Mouse (Mus musculus) neural tube, embryonic 13.5 days (tissue): ENCODE data around the gene Smim20. TPM values are rescaled to one million over a fixed set of nuclear protein-coding genes. Genes with fewer than 3 reads are reported as not detected.
A peak's percentile ranks its signal among the peaks of the same experiment; 100 is the strongest.

Source experiments
- ATAC-seq: fragments of 200-750 bp; cut with Nextera tagmentation; 2 replicates; pipeline ENCODE4 v1.8.0; 2017; ENCODE audit warnings: low read depth, mild to moderate bottlenecking, moderate TSS enrichment, moderate library complexity
- H3K27ac ChIP-seq: fragments of 300-500 bp; sonication (generic); replicated peaks from 2 replicates; pipeline ENCODE4 v1.5.1; 2015; ENCODE audit warnings: moderate library complexity, mild to moderate bottlenecking, inconsistent platforms
- H3K27me3 ChIP-seq: fragments of 300-500 bp; sonication (generic); 2 replicates; pipeline ENCODE4 v1.6.1; 2015; ENCODE audit warnings: mild to moderate bottlenecking, inconsistent platforms
- H3K36me3 ChIP-seq: fragments of 300-500 bp; sonication (generic); 2 replicates; pipeline ENCODE4 v1.6.1; 2015; ENCODE audit warnings: mild to moderate bottlenecking, inconsistent platforms
- H3K4me1 ChIP-seq: fragments of 300-500 bp; sonication (generic); replicated peaks from 2 replicates; pipeline ENCODE4 v1.6.1; 2015; ENCODE audit warnings: inconsistent platforms
- H3K4me2 ChIP-seq: fragments of 300-500 bp; sonication (generic); 2 replicates; pipeline ENCODE4 v1.6.1; 2015; ENCODE audit warnings: inconsistent platforms, mild to moderate bottlenecking, moderate library complexity
- H3K4me3 ChIP-seq: fragments of 300-500 bp; sonication (generic); 2 replicates; pipeline ENCODE4 v1.5.1; 2015; ENCODE audit warnings: mild to moderate bottlenecking, inconsistent platforms
- H3K9ac ChIP-seq: fragments of 300-500 bp; sonication (generic); 2 replicates; pipeline ENCODE4 v1.6.1; 2015; ENCODE audit warnings: moderate library complexity, mild to moderate bottlenecking, inconsistent platforms
- H3K9me3 ChIP-seq: fragments of 300-500 bp; sonication (generic); 2 replicates; pipeline ENCODE4 v1.6.1; 2016; ENCODE audit warnings: inconsistent platforms
- WGBS: fragments of 180-500 bp; shearing (Covaris S2); methylation state at CpG from one replicate; pipeline ENCODE4 v1.1.7; 2015; 5-methylcytosine and 5-hydroxymethylcytosine counted together
- polyA plus RNA-seq: library from polyadenylated mRNA; unstranded; fragments of >200 nt; fragmentation: Nextera tagmentation; extraction: Ambion mirVana; gene quantifications from 2 replicates; pipeline ENCODE4 v1.2.1, GENCODE M21; 2015

Gene Smim20
- polyA plus RNA-seq, 1 experiment from 2014 or later: 85.5 TPM

DNA sequence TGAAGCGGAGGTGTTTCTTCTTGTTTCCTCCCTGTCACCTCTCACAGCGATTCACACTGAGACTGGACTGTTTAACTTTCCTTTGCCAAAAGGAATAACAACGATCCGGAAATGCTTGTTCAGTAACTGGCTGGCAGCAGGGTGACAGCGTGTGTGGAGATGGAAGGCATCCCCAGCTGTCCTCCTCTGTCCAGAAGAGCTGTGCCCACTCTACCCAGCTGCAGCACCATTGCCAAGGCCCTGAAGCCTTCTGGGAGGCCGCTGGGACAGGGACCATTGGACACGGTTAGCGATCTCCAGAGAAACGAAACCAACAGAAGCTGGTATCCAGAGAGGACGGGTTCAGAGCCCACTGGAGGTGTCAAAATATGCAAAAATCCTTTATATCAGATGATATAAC lies 22.9 kb upstream of the Smim20 start:
- no peaks in the 10 kb centered on the region for H3K36me3 ChIP-seq
- H3K27ac ChIP-seq: no peak overlapping the region
- WGBS: 78% methylated on average over 10 of the region's 10 CpGs
- H3K4me1 ChIP-seq: peaks cover 28% of the 10 kb centered on the region
- H3K9me3 ChIP-seq: no peaks in the 10 kb centered on the region
- H3K9ac ChIP-seq: no peak overlapping the region
- no peaks in the 10 kb centered on the region for H3K27me3 ChIP-seq
- H3K4me3 ChIP-seq: no peak overlapping the region
- ATAC-seq: no peak
- no peak overlapping the region for H3K4me2 ChIP-seq

DNA sequence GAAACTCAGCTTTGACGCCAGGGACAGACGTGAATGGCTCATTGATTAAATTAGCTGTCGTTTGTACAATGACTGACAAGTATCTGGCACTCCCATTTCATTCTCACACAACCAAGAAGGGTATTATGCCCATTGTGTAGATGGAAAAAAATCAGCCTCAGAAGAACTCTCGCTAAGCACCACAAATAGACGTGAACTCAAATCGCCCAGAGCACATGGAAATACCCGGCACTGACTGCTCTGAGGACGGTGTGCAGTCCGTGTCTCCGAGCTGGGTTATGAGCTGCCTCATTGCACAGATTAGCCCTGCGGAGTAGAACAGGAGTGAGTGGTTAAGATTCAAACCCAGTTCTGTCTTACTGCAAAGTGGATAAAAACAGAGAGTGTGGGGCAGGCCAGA lies 18.4 kb upstream of the Smim20 start:
- Histone ChIP-seq H3K36me3 (no peaks in the 10 kb centered on the region), H3K4me2 (no peak overlapping the region), H3K27ac (no peak overlapping the region), H3K27me3 (no peaks in the 10 kb centered on the region), H3K9ac (no peak overlapping the region), H3K9me3 (no peaks in the 10 kb centered on the region), H3K4me1 (0 out of 2 replicates have a peak, but pooled peaks cover 5% of the 10 kb centered on the region), H3K4me3 (no peak overlapping the region)
- WGBS: 26% methylated on average over 11 of the region's 11 CpGs
- ATAC-seq: 0 out of 2 replicates have a peak, but pooled peaks have one; percentile 15

DNA sequence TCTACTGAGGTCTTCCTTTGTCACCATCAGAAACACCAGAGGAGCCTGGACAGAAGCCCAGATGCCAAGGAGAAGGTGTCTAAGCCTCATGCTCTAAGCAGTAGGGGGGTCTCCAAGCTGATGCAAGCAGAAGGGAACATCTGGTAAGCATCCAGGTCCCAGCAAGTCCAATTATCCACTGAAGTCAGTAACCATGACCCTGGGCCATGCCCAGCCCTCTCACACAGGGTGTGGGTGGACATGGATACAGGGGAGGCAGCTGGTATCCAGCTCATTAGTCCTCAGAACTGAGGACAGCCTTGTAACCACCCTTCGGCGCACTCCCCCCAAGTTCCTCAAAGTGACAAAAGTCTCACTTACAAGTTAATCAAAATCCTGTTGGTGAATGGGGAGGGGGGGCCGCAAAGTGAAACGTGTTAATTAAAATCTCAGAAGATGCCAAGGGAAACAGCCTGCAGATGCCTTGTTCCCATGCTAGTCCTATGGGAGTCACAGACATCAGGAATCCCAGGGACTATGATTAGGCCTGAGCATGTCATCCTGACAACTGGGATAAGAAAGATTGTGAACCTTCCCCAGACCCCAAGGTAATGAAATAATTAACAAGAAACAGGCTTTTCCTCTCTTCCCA lies 17.3 kb upstream of the Smim20 start:
- H3K27ac ChIP-seq: no peak overlapping the region
- H3K4me1 ChIP-seq: 0 out of 2 replicates have a peak, but pooled peaks cover 5% of the 10 kb centered on the region
- no peaks in the 10 kb centered on the region for H3K36me3 ChIP-seq
- H3K4me3 ChIP-seq: no peak overlapping the region
- no peak for ATAC-seq
- WGBS: 75% methylated on average over 4 of the region's 4 CpGs
- H3K4me2 ChIP-seq: no peak overlapping the region
- H3K9ac ChIP-seq: no peak overlapping the region
- no peaks in the 10 kb centered on the region for H3K9me3 ChIP-seq
- H3K27me3 ChIP-seq: no peaks in the 10 kb centered on the region

DNA sequence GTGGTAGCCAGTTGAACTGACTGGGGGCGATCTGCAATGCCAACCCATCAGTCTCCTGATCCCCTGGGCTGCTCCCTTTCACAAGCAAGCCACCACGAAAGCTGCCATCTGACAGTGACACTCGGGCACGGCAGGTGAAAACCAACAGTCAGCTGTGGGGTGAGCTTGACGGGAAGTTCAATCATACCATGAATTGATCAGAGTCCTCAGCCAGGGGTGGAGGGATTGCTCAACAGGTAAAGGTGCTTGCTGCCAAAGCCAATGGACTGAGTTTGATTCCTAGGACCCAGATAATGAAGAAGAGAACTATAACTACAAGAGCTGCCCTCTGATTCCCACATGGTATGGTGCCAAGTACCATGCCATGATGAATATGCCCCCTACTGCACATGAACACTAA lies 12.7 kb upstream of the Smim20 start:
- Histone ChIP-seq H3K36me3 (no peaks in the 10 kb centered on the region), H3K4me1 (peaks cover 12% of the 10 kb centered on the region), H3K27ac (no peak overlapping the region), H3K27me3 (peaks cover 18% of the 10 kb centered on the region), H3K9me3 (no peaks in the 10 kb centered on the region), H3K4me3 (no peak overlapping the region), H3K9ac (no peak overlapping the region), H3K4me2 (no peak overlapping the region)
- 87% methylated on average over 5 of the region's 5 CpGs for WGBS
- no peak for ATAC-seq

DNA sequence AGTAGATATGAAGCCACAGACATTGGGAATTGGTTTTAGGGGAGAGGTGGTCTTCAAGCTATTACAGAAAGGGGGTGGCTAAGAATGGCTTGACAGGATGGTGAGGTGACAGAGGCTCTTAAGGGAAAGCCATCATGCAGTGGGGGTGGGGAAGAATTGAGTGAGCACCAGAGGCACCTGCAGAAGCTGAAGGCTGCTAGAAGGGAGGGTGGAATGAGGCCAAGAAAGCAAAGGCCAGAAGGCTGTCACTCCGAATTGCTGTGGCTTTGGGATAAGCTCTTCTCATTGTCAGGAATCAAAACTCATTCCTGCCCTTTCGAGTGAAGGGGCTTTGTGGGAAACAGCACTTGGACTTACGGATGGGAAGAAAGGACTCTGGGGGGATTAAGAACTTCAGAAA lies 12.1 kb upstream of the Smim20 start:
- no peak overlapping the region for H3K4me3 ChIP-seq
- H3K27ac ChIP-seq: no peak overlapping the region
- 80% methylated on average over 3 of the region's 3 CpGs for WGBS
- H3K4me1 ChIP-seq: peaks cover 14% of the 10 kb centered on the region
- H3K27me3 ChIP-seq: peaks cover 20% of the 10 kb centered on the region
- H3K4me2 ChIP-seq: no peak overlapping the region
- ATAC-seq: no peak
- H3K36me3 ChIP-seq: no peaks in the 10 kb centered on the region
- no peaks in the 10 kb centered on the region for H3K9me3 ChIP-seq
- no peak overlapping the region for H3K9ac ChIP-seq

DNA sequence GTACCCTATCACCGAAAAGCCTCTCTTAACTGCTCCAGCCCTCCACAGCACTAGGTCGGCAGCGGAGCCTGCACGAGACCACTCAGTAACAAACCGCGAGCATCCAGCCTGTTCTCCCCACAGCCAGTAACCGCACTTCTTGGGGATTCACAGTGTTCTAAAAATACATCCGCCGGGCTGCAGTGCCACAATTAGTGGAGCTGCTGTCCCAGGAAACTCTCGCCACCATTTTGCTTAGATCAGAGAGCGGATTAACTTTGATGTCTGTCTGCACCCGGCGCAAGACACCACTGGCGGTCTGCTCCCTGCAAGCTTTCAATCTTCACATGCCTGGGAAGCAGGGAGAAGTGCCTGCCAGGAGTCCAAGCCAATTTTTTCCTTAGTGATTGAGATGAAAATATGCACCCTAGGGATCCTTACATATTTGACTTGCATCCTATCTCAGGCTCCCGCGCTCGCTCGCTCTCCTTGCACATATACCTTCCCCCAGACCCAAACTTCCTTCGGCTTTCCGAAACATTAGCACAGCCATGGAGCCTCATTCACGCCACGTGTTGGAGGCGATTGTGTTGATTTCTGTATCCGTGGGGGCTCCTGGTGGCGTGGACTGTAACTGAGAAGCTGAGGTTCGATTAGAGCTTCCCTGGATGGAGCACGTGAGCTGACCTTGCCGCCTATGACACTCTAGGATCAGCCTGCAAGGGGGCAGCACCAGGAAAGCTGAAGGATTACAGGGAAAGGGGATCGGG lies 8.7 kb upstream of the Smim20 start:
- Histone ChIP-seq H3K9me3 (no peaks in the 10 kb centered on the region), H3K36me3 (no peaks in the 10 kb centered on the region), H3K4me2 (peak overlapping the region; percentile 66), H3K27ac (no peak overlapping the region), H3K9ac (peak overlapping the region; percentile 60), H3K4me1 (peaks cover 18% of the 10 kb centered on the region), H3K4me3 (peak overlapping the region; percentile 35), H3K27me3 (peaks cover 20% of the 10 kb centered on the region)
- ATAC-seq: peak; percentile 62
- 5% methylated on average over 29 of the region's 29 CpGs for WGBS

DNA sequence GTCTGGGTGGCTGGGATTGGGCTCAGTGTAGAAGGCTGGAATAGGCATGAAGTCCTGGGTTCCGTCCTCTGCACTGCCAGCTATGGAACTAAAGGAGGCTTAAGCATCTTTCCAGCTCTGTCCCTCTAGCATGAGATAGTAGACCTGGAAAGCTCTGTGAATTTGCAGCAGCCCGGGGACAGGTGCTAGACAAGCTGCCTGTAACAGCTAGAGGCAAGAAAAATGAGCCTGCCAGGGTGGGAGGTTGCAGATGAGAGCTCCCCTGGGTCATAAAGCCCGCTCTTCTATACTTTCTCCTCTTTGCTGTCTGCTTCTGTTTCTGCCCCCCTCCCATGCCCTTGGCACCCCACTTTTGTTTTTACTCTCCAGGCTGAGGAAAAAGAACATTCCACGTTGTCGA lies 7.0 kb upstream of the Smim20 start:
- H3K4me1 ChIP-seq: peaks cover 18% of the 10 kb centered on the region
- WGBS: 51% methylated on average over 5 of the region's 5 CpGs
- H3K36me3 ChIP-seq: no peaks in the 10 kb centered on the region
- H3K4me2 ChIP-seq: no peak overlapping the region
- ATAC-seq: no peak
- no peak overlapping the region for H3K9ac ChIP-seq
- no peak overlapping the region for H3K27ac ChIP-seq
- peaks cover 20% of the 10 kb centered on the region for H3K27me3 ChIP-seq
- no peaks in the 10 kb centered on the region for H3K9me3 ChIP-seq
- no peak overlapping the region for H3K4me3 ChIP-seq

DNA sequence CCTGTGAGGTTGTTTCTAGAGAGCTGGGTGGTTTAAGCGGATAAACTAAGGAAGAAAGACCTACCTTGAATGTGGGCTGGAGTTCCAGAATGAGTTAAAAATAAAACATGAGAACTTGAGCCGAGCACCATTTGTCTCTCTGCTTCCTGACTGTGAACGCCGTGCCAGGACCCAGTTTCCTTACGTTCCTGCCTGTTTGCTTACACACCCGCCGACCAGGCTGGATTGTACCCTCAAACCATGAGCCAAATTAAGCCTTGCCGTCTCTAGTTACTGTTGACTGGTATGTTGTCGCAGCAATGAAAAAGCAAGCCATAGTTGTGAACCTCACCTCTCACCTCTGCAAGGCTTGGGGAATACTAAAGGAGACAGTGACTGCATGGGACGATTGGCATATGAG lies 4.9 kb upstream of the Smim20 start:
- Histone ChIP-seq H3K9ac (no peak overlapping the region), H3K4me3 (no peak overlapping the region), H3K4me1 (peaks cover 18% of the 10 kb centered on the region), H3K36me3 (no peaks in the 10 kb centered on the region), H3K4me2 (no peak overlapping the region), H3K27ac (no peak overlapping the region), H3K9me3 (no peaks in the 10 kb centered on the region), H3K27me3 (peaks cover 16% of the 10 kb centered on the region)
- no peak for ATAC-seq
- 86% methylated on average over 10 of the region's 10 CpGs for WGBS

DNA sequence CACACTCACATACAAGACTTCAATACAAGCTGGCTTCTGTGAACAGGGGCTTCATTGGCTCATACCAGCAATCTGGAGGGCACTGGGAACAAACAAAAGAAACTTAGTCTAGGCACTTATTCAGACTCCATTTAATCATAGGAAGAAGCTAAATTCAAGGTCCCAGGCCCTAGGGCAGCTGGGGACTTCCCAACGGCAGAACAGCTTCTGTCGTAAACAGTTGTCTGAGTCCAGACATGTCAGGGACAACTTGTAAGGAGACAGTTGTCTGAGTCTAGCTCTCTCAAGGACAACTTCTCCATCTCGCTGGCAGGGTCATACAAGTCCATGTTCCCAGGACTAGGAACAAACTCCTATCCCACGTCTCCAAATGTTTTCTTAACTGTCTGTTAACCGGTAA lies 2.8 kb upstream of the Smim20 start:
- H3K4me2 ChIP-seq: no peak overlapping the region
- no peak overlapping the region for H3K4me3 ChIP-seq
- H3K9me3 ChIP-seq: no peaks in the 10 kb centered on the region
- no peak overlapping the region for H3K27ac ChIP-seq
- no peak overlapping the region for H3K9ac ChIP-seq
- no peaks in the 10 kb centered on the region for H3K36me3 ChIP-seq
- H3K4me1 ChIP-seq: peaks cover 23% of the 10 kb centered on the region
- no peak for ATAC-seq
- WGBS: 83% methylated on average over 5 of the region's 5 CpGs
- peaks cover 3% of the 10 kb centered on the region; the same call in 1 of the 2 replicates for H3K27me3 ChIP-seq

DNA sequence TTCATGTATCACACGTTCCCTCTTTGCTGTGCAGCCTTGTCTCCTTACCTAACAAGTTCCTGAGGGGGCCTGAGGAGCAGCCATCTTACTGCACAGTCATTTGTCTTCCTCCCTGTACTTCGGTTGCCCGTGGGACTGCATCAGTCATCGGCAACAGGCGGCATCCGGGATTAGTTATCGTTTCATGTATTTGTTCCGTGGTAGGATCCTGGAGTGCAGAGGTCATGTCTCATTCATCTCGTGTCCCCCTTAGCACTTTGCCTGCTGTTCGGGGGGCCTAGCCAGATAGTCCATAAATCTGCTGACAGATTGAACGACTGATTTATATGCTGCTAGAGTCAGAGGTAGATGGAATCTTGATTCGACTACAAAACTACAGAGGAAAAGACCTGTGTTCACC lies 1.1 kb upstream of the Smim20 start:
- H3K27me3 ChIP-seq: no peaks in the 10 kb centered on the region
- H3K4me3 ChIP-seq: no peak overlapping the region
- no peaks in the 10 kb centered on the region for H3K9me3 ChIP-seq
- H3K4me1 ChIP-seq: peaks cover 20% of the 10 kb centered on the region
- 56% methylated on average over 12 of the region's 12 CpGs for WGBS
- H3K9ac ChIP-seq: no peak overlapping the region
- ATAC-seq: no peak
- no peak overlapping the region for H3K27ac ChIP-seq
- no peaks in the 10 kb centered on the region for H3K36me3 ChIP-seq
- no peak overlapping the region for H3K4me2 ChIP-seq

DNA sequence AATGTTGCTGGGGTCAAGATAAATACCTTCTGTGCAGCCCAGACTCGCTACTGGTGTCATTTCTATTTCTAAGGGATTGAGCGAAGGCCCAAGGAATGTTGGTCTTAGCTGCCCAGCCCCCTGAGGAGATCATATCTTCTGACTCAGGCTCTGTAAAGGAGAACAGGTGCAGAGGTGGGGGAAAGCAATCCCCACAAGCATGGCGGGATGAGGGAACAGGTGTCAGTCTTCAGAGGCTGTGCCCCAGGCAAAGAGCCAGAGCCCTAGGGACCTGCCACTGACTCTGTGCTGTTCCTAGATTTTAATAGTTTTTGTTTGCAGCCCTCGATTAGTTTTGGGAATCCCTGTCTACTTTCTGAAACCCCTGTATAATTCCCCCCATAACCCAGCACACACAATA lies 702 bp upstream of the Smim20 start:
- ATAC-seq: no peak
- WGBS: 76% methylated on average over 4 of the region's 4 CpGs
- H3K4me2 ChIP-seq: 0 out of 2 replicates have a peak overlapping the region, but pooled peaks have one; percentile 67

DNA sequence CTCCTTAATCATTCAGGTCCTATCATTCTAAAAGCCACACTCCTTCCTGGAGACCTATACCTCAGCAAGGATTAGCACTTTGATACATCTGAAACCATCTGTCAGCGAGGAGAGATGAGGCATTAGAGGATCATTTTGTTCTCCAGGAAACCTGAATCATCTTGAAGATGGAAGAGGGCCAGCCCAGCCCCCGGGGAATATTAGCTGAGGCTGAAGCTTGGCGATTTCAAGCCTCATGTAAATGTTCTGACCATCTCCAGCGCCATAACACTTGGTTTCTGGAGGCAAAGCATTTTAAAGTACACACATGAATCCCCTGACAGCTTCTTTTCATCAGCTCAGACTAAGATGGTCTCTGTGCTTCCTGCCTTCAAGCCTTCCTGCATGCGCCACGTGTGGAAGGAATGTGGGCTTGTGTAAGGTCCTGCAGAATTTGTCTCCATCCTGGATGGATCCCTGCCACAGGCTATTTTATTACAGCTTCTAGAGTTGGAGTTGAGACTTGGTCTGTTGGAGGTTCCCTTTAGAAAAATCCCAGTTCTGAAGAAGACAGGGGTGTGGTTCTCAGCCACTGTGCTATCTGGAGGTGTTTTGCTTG lies 1.3 kb downstream of the Smim20 start:
- Histone ChIP-seq H3K36me3 (no peaks in the 10 kb centered on the region), H3K4me1 (peaks cover 20% of the 10 kb centered on the region), H3K4me2 (peak overlapping the region; percentile 67), H3K27me3 (no peaks in the 10 kb centered on the region), H3K27ac (peak overlapping the region; percentile 70; the same call in 1 of the 2 replicates), H3K9me3 (no peaks in the 10 kb centered on the region), H3K4me3 (peak overlapping the region; percentile 55; the same call in 1 of the 2 replicates), H3K9ac (no peak overlapping the region)
- ATAC-seq: no peak
- 64% methylated on average over 6 of the region's 6 CpGs for WGBS

More for the DNA sequence above, 702 bp upstream of the Smim20 start:
- Histone ChIP-seq H3K4me3 (no peak overlapping the region), H3K36me3 (no peaks in the 10 kb centered on the region), H3K27me3 (no peaks in the 10 kb centered on the region), H3K27ac (no peak overlapping the region; the same call in 1 of the 2 replicates), H3K4me1 (peaks cover 20% of the 10 kb centered on the region), H3K9ac (no peak overlapping the region), H3K9me3 (no peaks in the 10 kb centered on the region)
